Mouse (Mus musculus) left cerebral cortex, adult 18-20 months (tissue): Measurements from ENCODE around the gene Gm16867. TPM values are rescaled to one million over a fixed set of nuclear protein-coding genes. Genes with fewer than 3 reads are reported as not detected.
"Not testable (repeated sequence)": the region's sequence is repeated elsewhere in the genome, so short reads cannot be mapped to it uniquely, and the experiment has no call there.

ENCODE experiments used
- DNase-seq, 2 experiments: peaks; one replicate each; pipeline ENCODE4 v3.0.0; 2021 to 2022; ENCODE audit warnings: low spot score in 2 of 2, mixed read lengths in 1 of 2
- total RNA-seq, 2 experiments: library from RNA; stranded (reverse); gene quantifications; 2 replicates each; pipeline ENCODE4 v1.2.3; 2021

The Gm16867 gene
- total RNA-seq, 2 experiments from 2014 or later, result 8.6 to 10.1 TPM

GRCm38 (mm10) chr14:69470122-69470708 lies 32.9 kb downstream of the Gm16867 start:
- DNase-seq, result not testable (repeated sequence)

- not testable (repeated sequence) for DNase-seq
Observed at GRCm38 (mm10) chr14:69467612-69468366, 35.4 kb downstream of the Gm16867 start.

GRCm38 (mm10) chr14:69464465-69464864 lies 38.7 kb downstream of the Gm16867 start:
- not testable (repeated sequence) for DNase-seq

- DNase-seq, result not testable (repeated sequence)
Observed at GRCm38 (mm10) chr14:69457691-69458090, 45.5 kb downstream of the Gm16867 start.

GRCm38 (mm10) chr14:69454640-69455039 lies 48.5 kb downstream of the Gm16867 start:
- not testable (repeated sequence) for DNase-seq

- DNase-seq, result not testable (repeated sequence)
Observed at GRCm38 (mm10) chr14:69448845-69449244, 54.3 kb downstream of the Gm16867 start.

GRCm38 (mm10) chr14:69447006-69447405 lies 56.2 kb downstream of the Gm16867 start:
- DNase-seq, result not testable (repeated sequence)

- not testable (repeated sequence) for DNase-seq
Observed at GRCm38 (mm10) chr14:69443092-69443692, 60.0 kb downstream of the Gm16867 start.

DNA sequence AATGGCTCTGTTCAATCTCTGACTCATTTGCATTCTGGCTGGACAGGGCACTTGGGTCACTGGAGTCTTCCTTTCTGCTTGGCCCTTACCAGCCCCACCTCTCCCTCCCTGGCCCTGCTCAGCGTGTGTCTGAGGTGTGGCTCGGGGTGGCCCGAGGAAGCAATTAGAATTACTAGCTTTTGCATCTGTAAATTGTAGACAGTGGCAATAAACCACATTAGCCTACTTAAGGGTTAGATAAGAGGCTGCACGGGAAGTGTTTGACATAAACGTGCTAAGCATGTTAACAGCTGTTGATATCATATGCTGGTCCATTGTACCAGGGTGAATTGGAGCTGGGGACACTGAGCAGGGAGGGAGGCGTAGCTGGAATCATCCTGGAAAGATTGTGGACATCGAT lies 62.2 kb downstream of the Gm16867 start:
- not testable (repeated sequence) for DNase-seq

- DNase-seq, result not testable (repeated sequence)
Observed at GRCm38 (mm10) chr14:69438678-69439214, 64.4 kb downstream of the Gm16867 start.

DNA sequence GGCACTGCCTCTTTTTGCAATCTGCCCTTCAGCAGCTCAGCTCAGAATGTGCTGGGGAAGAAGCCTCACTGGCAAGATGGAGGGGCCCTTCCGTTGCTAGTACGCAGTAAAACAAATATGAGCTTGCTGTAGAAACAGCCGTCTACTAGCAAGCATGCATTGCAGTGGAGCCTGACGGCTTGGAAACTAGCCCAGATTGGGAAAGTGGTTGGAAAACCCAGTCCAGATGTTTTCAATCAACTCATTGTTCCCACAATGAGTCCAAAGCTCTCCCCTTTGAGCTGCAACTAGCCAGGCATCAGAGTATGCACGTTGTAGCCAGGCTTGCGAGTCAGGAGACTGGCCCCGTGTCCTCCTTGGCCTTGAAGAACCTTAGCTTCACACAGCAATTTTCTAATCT lies 82.2 kb downstream of the Gm16867 start:
- not testable (repeated sequence) for DNase-seq

- DNase-seq, result not testable (repeated sequence)
Observed at GRCm38 (mm10) chr14:69417545-69417944, 85.6 kb downstream of the Gm16867 start.

Other genes starting within 250 kb of the Gm16867 start
- under 1 TPM in 1 of 2 experiments, not detected in 1; 0.16 TPM for gene Synb, start 209.1 kb downstream of the Gm16867 start, total RNA-seq
- not detected for gene Gm27179, start 9.2 kb upstream of the Gm16867 start, total RNA-seq
- gene Entpd4b, start 52.1 kb upstream of the Gm16867 start, total RNA-seq, result 10 to 100 TPM; 39.9 to 44.7 TPM